Mouse (Mus musculus) ES-Bruce4 (cell line): ENCODE data around the gene Zfp984. TPM values are rescaled to one million over a fixed set of nuclear protein-coding genes. Genes with fewer than 3 reads are reported as not detected.
A peak's percentile ranks its signal among the peaks of the same experiment; 100 is the strongest.
"Not testable (repeated sequence)": the region's sequence is repeated elsewhere in the genome, so short reads cannot be mapped to it uniquely, and the experiment has no call there.

Experiments used
- H3K27ac ChIP-seq: 2 replicates; pipeline ENCODE4 v1.5.1; 2012; ENCODE audit warnings: low read length, inconsistent platforms; ENCODE audit not compliant: insufficient read depth
- H3K27me3 ChIP-seq: 2 replicates; pipeline ENCODE4 v1.6.1; 2012; ENCODE audit warnings: mild to moderate bottlenecking, low read length, inconsistent platforms; ENCODE audit not compliant: control insufficient read depth, poor library complexity, insufficient read depth, severe bottlenecking
- H3K36me3 ChIP-seq: 2 replicates; pipeline ENCODE4 v1.6.1; 2012; ENCODE audit warnings: inconsistent platforms, mild to moderate bottlenecking, low read length, moderate library complexity; ENCODE audit not compliant: control insufficient read depth, poor library complexity, insufficient read depth, severe bottlenecking
- H3K4me1 ChIP-seq: one replicate; pipeline ENCODE4 v1.8.1; 2011; ENCODE audit warnings: low read length; ENCODE audit not compliant: control insufficient read depth, insufficient read depth
- H3K4me3 ChIP-seq: 2 replicates; pipeline ENCODE4 v1.5.1; 2011; ENCODE audit warnings: low read depth, mild to moderate bottlenecking, low read length
- H3K9ac ChIP-seq: 2 replicates; pipeline ENCODE4 v1.6.1; 2012; ENCODE audit warnings: low read depth, mild to moderate bottlenecking, inconsistent platforms; ENCODE audit not compliant: poor library complexity, severe bottlenecking
- H3K9me3 ChIP-seq: replicated peaks from 2 replicates; pipeline ENCODE4 v1.6.1; 2012; ENCODE audit warnings: mild to moderate bottlenecking, low read length, inconsistent platforms; ENCODE audit not compliant: control insufficient read depth, poor library complexity, insufficient read depth, severe bottlenecking
- CTCF ChIP-seq: IDR thresholded peaks from one replicate; pipeline ENCODE4 v1.8.1; 2011; ENCODE audit warnings: low read depth, low read length
- EP300 ChIP-seq: IDR thresholded peaks from 2 replicates; pipeline ENCODE4 v1.6.1; 2011; ENCODE audit warnings: low read depth, low read length; ENCODE audit not compliant: insufficient read depth
- POLR2A ChIP-seq: IDR thresholded peaks from one replicate; pipeline ENCODE4 v1.8.1; 2011; ENCODE audit warnings: low read length; ENCODE audit not compliant: insufficient read depth
- polyA plus RNA-seq: library from polyadenylated mRNA; stranded (reverse); fragments of >200 nt; gene quantifications from 2 replicates; pipeline ENCODE4 v1.2.4, GENCODE M21; 2011; ENCODE audit warnings: low read depth; ENCODE audit not compliant: missing spikeins, insufficient read depth, insufficient read length

Gene Zfp984
- polyA plus RNA-seq: 54.0 and 59.1 TPM in 2 replicates

GRCm38 (mm10) chr4:147809292-147809965 lies at the start of gene Zfp984:
Zfp984 (minus strand) TSS chr4:147809788.
- Histone ChIP-seq H3K9ac (peak within 1 kb of the TSS; percentile 79), H3K4me3 (peak within 1 kb of the TSS; percentile 78), H3K27ac (peak within 1 kb of the TSS; percentile 81)
- H3K9me3 ChIP-seq, H3K27me3 ChIP-seq, H3K4me1 ChIP-seq, H3K36me3 ChIP-seq: not testable (repeated sequence)

GRCm38 (mm10) chr4:147850776-147851175 lies 41.2 kb upstream of the Zfp984 start:
- no peaks in the 10 kb centered on the region for H3K4me1 ChIP-seq

GRCm38 (mm10) chr4:147848584-147848991 lies 39.0 kb upstream of the Zfp984 start:
- no peaks in the 10 kb centered on the region for H3K27me3 ChIP-seq
- H3K4me3 ChIP-seq: peak overlapping the region; percentile 99
- no peak overlapping the region for H3K27ac ChIP-seq
- H3K4me1 ChIP-seq: no peaks in the 10 kb centered on the region
- TF ChIP-seq CTCF: no peak
- no peak for TF ChIP-seq EP300
- no peak for TF ChIP-seq POLR2A
- H3K36me3 ChIP-seq: no peaks in the 10 kb centered on the region
- no peaks in the 10 kb centered on the region for H3K9me3 ChIP-seq
- H3K9ac ChIP-seq: peak overlapping the region; percentile 59

More at GRCm38 (mm10) chr4:147850776-147851175, 41.2 kb upstream of the Zfp984 start:
- H3K9me3 ChIP-seq: no peaks in the 10 kb centered on the region
- no peaks in the 10 kb centered on the region for H3K36me3 ChIP-seq
- no peak overlapping the region for H3K9ac ChIP-seq
- H3K4me3 ChIP-seq: no peak overlapping the region
- no peaks in the 10 kb centered on the region for H3K27me3 ChIP-seq
- no peak for TF ChIP-seq CTCF
- TF ChIP-seq POLR2A: no peak
- no peak for TF ChIP-seq EP300
- no peak overlapping the region for H3K27ac ChIP-seq

- TF ChIP-seq POLR2A: no peak
- TF ChIP-seq EP300: no peak
- TF ChIP-seq CTCF: no peak
- H3K4me3 ChIP-seq: peak within 1 kb of the TSS; percentile 99
- 0 out of 2 replicates have a peak, but pooled peaks cover 1% of the 10 kb centered on the region for H3K36me3 ChIP-seq
- H3K27ac ChIP-seq: no peak within 1 kb of the TSS
- H3K4me1 ChIP-seq: no peaks in the 10 kb centered on the region
- H3K9ac ChIP-seq: peak within 1 kb of the TSS; percentile 59
- H3K27me3 ChIP-seq: no peaks in the 10 kb centered on the region
- H3K9me3 ChIP-seq: no peaks in the 10 kb centered on the region; the same call in 1 of the 2 replicates
Measured at GRCm38 (mm10) chr4:147847614-147848583, 38.3 kb upstream of the Zfp984 start, which contains the start of gene Zfp933. Zfp933 (minus strand) TSS chr4:147848366.

- TF ChIP-seq EP300 (no peak), POLR2A (no peak), CTCF (no peak)
- Histone ChIP-seq H3K36me3 (peaks cover 11% of the 10 kb centered on the region), H3K4me3 (no peak overlapping the region), H3K4me1 (no peaks in the 10 kb centered on the region), H3K27me3 (no peaks in the 10 kb centered on the region), H3K9me3 (peaks cover 20% of the 10 kb centered on the region), H3K9ac (no peak overlapping the region), H3K27ac (no peak overlapping the region)
Measured at GRCm38 (mm10) chr4:147842871-147843270, 33.3 kb upstream of the Zfp984 start.

GRCm38 (mm10) chr4:147839282-147839681 lies 29.7 kb upstream of the Zfp984 start:
- H3K4me3 ChIP-seq, H3K27ac ChIP-seq, H3K9ac ChIP-seq, H3K27me3 ChIP-seq, H3K4me1 ChIP-seq: not testable (repeated sequence)
- H3K36me3 ChIP-seq: peaks cover 11% of the 10 kb centered on the region
- H3K9me3 ChIP-seq: peaks cover 26% of the 10 kb centered on the region
